Mouse (Mus musculus) kidney, postnatal 4 days (tissue): ENCODE measurements around the gene H2-M11.

Experiments
- DNase-seq, 2 experiments: peaks; one replicate each; pipeline ENCODE4 v3.0.0; 2021; ENCODE audit warnings: mixed read lengths in 2 of 2

H2-M11 gene

DNA sequence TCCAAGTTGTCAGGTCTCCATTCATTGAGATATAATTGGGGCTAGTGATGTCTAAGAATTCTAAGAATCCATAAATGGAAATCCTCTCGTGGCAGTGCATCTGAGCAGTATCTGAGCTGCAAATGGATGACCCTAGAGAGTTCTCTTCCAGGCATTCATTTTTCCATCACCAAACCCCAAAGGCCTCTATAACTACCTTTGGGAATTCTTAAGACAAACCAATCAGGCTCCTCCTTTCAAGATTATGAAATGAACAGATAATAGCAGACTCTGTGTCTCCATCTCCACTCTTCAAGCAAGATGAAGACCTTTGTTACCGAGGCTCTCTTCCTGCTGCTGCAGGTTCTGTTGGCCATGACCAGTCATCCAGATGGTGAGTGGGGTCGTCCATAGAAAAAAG, at the start of gene H2-M11:
TSS of gene H2-M11 (plus strand) at position 301 of the 400 bp plus-strand sequence.
- no peak for DNase-seq

DNA sequence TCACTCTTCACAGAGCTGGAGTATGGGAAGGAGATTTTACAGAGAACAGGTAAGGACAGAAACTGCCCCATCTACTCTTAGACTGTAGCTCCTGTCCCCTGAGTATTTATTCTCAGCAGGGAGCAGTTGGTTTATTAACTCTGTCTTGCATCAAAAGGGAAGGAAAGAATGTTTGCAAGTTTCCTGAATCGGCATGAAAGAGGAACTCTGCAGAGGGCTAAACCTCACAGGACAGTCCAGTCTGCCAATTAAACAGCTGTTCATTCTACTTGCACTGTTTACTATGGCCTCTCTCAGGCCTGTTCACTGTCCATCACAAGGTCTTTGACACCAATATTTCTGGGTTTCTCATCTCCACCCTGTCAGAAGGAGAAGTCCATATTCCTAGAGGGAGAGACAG, 46.4 kb upstream of the H2-M11 start:
- no peak for DNase-seq

DNA sequence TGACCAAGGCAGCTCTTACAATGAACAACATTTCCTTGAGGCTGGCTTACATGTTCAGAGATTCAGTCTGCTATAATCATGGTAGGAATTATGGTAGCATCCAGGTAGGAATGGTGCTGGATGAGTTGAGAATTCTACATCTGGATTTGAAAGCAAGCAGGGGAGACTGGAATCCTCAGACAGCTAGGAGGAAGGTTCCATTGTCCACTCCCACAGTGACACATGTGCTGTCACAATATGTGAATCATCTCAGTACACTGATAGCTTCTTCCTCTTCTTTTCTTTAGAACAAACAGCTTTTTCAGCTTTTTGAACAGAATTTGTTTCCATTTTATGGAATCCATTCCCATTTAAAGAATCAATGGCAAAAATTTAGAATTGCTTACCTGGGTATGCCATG, 43.0 kb upstream of the H2-M11 start:
- DNase-seq = no peak
